Mouse (Mus musculus): ENCODE measurements around the gene Serf1.
"Not testable (repeated sequence)": the region's sequence is repeated elsewhere in the genome, so short reads cannot be mapped to it uniquely, and the experiment has no call there.

Serf1 gene

GRCm38 (mm10) chr13:100107652-100108472 lies at the start of gene Serf1:
TSS of gene Serf1 (plus strand) at chr13:100108012.
- peak; percentile 69 for ATAC-seq (ENCODE audit: insufficient number of reproducible peaks, low FRiP score, low TSS enrichment)

DNA sequence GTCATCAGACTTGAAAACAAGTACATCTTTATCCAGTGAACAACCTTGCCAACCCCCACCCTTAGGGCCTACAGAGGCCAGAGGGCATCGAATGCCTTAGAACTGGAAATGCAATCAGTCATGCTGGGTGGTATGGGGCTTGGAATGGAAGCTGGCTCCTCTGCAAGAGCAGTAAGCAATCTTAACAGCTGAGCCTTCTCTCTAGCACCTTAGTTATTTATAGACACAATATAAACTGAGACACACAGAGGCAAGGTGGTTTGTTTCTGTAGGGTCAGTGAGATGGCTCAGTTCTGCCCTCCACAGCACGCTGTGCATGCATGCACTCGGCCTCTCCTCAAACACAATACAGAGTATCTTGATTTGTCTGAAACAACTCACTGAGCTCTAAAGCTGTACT lies 43.9 kb upstream of the Serf1 start:
- no peak for ATAC-seq (ENCODE audit: insufficient number of reproducible peaks, low FRiP score, low TSS enrichment)

DNA sequence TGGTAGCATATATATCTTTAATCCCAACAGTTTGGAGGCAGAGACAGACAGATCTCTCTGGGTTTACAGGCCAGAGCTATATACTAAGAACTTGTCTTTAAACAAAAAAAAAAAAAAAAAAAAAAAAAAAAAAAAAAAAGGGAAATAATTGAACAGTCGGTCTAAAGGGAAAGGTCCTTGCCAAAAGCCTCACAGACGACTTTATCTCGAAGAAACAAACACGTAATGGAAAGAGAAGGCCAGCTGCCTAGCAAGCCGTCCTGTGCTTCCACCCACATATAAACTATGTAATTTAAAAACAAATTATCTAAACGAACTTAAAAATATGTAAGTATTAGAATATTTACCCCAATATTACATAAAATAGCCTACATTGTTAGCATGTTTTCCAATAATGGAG lies 40.0 kb upstream of the Serf1 start:
- no peak for ATAC-seq (ENCODE audit: insufficient number of reproducible peaks, low FRiP score, low TSS enrichment)

- ATAC-seq (ENCODE audit: insufficient number of reproducible peaks, low FRiP score, low TSS enrichment) = no peak
These were observed 36.3 kb upstream of the Serf1 start for GRCm38 (mm10) chr13:100071473-100071872.

DNA sequence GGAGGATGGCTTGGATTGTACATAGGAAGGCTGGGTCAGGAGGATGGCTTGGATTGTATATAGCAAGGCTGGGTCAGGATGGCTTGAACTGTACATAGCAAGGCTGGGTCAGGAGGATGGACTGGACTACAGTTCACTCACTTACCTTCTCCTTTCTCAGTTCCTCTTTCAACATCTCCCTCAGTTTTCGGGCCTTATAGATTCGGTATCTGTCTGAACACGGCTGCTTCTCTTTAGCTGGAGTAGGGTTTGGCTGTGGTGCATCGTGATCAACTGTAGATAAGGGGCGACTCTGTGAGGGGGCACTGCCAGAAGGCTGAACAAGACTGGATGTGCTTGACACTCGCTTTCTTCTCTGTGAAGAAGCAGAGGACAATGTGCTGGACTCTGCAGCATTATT lies 9.0 kb upstream of the Serf1 start:
- ATAC-seq (ENCODE audit: insufficient number of reproducible peaks, low FRiP score, low TSS enrichment) = no peak

DNA sequence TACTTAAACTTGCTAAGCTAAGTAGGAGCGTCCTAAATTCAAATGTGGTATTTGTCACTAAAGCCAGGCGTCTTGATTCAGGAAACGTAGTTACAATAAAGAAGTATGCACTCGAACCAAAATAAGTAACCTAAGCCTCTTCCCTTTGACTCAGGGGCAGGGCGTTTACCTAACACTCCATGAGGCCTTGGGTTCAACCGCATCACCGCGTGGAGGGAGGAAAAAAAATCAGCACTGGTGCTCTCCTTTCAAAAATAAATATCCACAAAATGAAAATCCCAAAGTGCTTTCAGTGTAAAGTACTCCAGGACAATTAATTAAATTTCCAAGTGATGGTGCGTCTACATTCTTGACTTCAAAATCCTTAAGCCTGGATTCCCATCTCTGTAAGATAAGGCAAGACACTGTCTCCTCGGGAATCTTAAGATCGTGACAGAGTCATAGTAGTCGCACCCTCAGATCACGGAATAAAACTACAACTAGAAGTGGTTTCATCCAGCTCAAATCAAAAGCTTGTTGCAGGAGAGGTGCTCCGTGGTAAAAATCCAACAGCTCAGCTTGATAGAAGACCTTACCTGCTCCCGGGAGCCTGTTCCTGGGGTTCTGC lies 4.7 kb upstream of the Serf1 start:
- ATAC-seq (ENCODE audit: insufficient number of reproducible peaks, low FRiP score, low TSS enrichment) = no peak

DNA sequence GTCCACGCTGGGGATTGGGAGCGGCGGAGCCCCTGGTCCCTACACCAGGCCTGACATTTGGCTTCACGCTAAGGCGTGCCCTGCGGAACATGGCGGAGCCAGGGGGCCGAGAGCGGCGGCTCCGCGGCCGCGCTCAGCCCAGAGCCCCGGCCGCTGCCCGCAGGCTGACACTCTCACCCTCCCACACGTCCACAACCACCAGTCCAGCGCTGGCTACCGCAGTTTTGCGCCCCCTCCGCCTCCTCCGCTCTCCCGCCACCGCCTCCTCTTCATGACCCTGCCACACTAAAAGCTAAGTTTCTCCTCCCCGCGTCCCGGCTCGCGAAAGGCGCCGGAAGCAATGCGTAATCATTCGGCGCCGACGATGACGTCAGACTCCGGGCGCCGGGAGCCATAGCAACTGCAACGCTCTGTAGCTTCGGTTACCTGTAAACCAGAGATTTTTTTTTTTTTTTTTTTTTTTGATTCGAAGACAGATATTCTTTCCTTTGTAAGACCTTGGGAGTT lies 4.0 kb upstream of the Serf1 start, which contains the start of gene Bdp1:
Gene Bdp1 (minus strand): TSS at position 323 of the 507 bp plus-strand sequence.
- ATAC-seq (ENCODE audit: insufficient number of reproducible peaks, low FRiP score, low TSS enrichment) = peak; percentile 75

DNA sequence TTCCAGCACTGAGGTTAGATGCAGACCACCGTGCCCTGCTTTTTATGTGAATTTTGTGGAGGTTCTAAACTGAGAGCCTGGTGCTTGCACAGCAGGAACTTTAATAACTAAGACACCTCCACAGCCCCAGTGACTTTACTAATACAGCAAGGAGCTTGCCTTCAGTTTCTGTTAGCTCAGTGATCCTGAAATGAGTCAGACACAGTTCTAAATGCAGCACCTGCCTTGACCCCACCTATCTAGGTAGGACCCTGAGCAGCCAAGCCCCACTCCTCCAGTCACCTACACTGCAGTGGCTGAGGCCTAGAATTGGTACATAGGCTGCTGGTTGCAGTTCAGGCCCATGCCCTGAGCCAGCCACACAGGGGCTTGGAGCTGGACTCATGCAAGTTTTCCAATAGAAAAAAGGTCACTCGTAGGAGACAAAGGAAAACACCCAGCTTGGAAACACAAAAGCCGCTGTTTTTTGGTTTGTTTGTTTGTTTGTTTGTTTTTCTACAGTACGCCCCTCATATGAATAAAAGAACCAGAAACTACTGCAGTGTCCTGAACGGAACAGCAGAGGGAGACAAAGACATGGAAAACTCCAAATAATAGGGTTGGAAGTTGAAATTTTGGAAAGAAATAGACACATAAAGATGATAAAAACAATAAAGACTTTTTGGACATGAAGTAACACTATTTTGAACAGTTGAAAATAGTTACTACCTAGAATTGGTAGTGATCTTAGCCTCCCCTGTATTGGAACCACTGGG lies 4.6 kb downstream of the Serf1 start:
- ATAC-seq (ENCODE audit: insufficient number of reproducible peaks, low FRiP score, low TSS enrichment) = no peak

DNA sequence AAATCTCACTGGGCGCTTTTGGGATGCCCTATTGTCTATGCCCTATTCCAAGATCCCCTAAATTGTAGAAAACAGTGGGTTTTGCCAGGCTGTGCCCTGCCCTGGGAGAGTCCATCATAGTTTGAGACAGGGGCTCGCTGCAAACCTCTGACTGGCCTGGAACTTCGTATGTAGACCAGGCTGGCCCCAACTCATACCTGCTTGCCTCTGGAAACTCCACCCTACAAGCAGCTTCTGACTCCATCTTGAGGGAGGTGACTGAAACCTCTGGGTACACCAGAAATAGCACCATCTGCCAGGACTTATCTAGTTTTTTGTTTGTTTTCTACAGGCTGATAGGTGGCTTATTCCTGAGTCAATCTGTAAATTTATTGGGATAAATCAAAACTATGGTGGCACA lies 16.2 kb downstream of the Serf1 start:
- ATAC-seq (ENCODE audit: insufficient number of reproducible peaks, low FRiP score, low TSS enrichment) = peak; percentile 11; the same call in 1 of the 2 replicates

DNA sequence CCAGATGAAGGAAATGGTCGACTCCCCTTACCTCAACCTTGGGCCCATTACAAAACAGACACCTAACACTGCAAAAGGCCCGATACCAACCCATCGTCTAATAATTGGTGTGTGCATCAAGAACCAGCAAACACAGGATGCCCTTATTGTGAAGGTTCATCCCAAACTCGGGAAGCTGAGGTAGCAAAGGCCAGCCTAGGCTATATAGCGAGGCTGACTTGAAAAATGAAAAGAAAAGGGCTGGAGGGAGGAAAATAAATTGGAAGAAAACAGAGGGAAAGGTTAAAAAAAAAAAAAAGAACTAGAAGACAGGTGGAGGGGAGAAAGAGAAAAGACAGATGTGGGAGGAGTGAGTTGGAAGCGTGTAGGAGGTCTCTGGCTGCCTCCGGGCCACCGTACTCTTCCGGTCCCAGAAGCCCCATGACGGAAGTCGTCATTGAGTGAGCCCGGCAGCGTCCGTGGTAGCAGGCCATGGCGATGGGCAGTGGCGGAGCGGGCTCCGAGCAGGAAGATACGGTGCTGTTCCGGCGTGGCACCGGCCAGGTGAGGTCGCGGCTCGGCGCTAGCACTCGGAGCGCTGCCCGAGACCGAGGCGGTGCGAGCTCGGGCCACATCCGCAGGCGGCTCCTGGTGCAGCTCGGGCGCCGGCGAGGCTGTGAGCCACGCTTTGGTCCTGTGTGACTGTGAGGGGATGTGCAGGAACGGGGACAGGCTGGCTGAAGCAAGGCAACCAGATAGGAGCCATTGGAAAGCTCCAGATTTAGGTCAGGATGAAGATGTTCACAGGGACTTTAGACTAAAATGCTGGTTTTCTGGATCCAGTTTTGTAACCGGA lies 16.8 kb downstream of the Serf1 start, which contains the start of gene Smn1:
Gene Smn1 (plus strand): TSS at position 430 of the 835 bp plus-strand sequence.
- peak; percentile 96 for ATAC-seq (ENCODE audit: insufficient number of reproducible peaks, low FRiP score, low TSS enrichment)

GRCm38 (mm10) chr13:100125258-100125643 lies 17.4 kb downstream of the Serf1 start:
- no peak for ATAC-seq (ENCODE audit: insufficient number of reproducible peaks, low FRiP score, low TSS enrichment)

GRCm38 (mm10) chr13:100141646-100142314 lies 34.0 kb downstream of the Serf1 start:
- no peak for ATAC-seq (ENCODE audit: insufficient number of reproducible peaks, low FRiP score, low TSS enrichment)

DNA sequence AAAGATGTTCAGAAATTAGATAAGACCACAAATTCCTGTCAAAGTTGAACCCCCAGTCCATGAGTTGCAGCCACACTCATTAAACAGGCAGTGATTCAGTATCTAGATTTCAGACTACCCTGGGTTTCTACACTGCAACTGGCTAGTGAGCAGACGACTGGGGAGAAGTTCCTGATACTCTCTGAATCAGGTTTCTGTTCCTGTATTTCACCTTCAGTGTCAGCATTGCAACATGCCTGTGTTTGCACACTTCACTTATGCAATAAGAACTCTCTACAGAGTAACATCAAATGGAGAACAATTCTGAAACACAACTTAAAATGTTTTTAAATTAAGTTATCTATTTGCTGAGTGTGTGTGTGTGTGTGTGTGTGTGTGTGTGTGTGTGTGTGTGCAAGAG lies 44.8 kb downstream of the Serf1 start:
- no peak for ATAC-seq (ENCODE audit: insufficient number of reproducible peaks, low FRiP score, low TSS enrichment)

DNA sequence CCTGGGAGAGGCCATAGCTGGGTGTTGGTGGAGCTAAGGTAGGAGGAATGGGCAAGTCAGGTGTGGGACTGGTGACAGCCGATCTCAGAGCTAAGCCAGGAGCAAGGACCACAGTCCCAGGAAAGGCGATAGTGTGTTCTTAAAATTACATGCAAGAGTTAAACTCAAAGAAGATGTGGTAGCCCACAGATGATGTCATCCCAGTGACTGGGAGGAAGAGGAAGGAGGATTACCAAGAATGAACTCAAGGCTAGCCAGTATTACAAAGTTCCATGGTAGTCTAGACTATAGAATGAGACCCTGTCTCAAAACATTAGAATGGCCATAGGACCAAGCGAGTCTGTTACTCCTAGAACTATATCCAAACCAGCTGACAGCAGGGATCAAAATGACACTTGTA lies 48.8 kb downstream of the Serf1 start:
- ATAC-seq (ENCODE audit: insufficient number of reproducible peaks, low FRiP score, low TSS enrichment) = no peak

DNA sequence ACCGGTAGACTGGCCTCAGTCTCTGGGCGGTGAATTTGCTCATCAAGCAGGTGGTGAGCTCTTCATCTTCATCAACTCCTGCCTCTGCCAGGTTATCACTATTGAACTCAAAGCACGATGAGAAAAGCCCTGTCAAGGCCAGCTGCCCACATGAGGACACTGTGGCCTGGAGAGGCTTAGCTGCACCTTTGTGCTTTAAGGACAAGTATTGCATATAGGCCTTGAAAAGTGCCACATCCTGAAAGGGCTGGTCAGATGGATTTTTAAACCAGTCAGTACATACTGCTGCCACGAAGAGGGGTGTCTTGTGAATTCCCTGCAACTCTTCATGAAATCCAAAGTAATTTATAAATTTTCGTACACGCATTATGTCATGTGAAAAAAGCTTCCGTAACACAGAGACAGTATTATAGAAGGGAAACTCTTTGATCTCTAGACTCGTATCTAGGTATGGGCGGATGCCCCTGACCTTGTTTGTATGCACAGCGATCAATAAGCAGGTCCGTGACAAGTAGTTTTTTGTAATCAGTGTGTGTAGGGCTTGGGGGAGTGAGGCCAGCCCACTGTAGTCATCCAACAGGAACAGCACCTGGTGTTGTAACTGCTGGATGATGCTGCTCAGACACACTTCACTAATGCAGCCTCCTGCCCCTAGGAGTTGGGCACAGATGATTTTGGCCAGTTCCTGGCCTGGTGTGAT lies 53.5 kb downstream of the Serf1 start:
- ATAC-seq (ENCODE audit: insufficient number of reproducible peaks, low FRiP score, low TSS enrichment) = not testable (repeated sequence)

GRCm38 (mm10) chr13:100162467-100162866 lies 54.7 kb downstream of the Serf1 start:
- ATAC-seq (ENCODE audit: insufficient number of reproducible peaks, low FRiP score, low TSS enrichment) = not testable (repeated sequence)
